Mouse (Mus musculus) cortical plate, adult 2 months (tissue): ENCODE measurements around the gene Gm42417.

Experiments
- CTCF ChIP-seq: fragments of 200-500 bp; IDR thresholded peaks from 2 replicates; pipeline ENCODE4 v1.5.1; 2011; ENCODE audit warnings: mild to moderate bottlenecking, control low read depth, low read length; ENCODE audit not compliant: insufficient read depth; ENCODE audit errors: extremely low read depth
- POLR2A ChIP-seq: fragments of 200-500 bp; IDR thresholded peaks from 2 replicates; pipeline ENCODE4 v1.6.1; 2011; ENCODE audit warnings: mild to moderate bottlenecking, low read length, control low read depth; ENCODE audit not compliant: insufficient read depth; ENCODE audit errors: extremely low read depth

- no peak for TF ChIP-seq POLR2A
- no peak for TF ChIP-seq CTCF
Measured at GRCm38 (mm10) chr1:36560903-36561302, 21.7 kb upstream of the Gm42417 start.
